Comparison of ENCODE assay signal across 18 mouse cellular contexts in genomic region chr12:55056703-55057102, GRCm38 (mm10).
"Had no signal": no experiment of that assay in that cellular context is flagged by ENCODE, and none has a peak within 500 bp of the region (broad histone marks: within the 10 kb centered on the region; RNA-seq: fewer than 3 reads in every experiment).

No protein-coding gene starts in this region.

- DNase-seq: lung, embryonic 14.5 days; lung, postnatal 10 days; lung, postnatal 4 days; midbrain, embryonic 14.5 days; retina, postnatal 1 day; right cerebral cortex, adult 18-20 months; right cerebral cortex, postnatal 25 days; right cerebral cortex, postnatal 4 days; spleen, adult 18-20 months; thymus, adult 18-20 months; thymus, postnatal 14 days; thymus, postnatal 36 days had no signal

- H3K4me2 ChIP-seq: lung, embryonic 14.5 days; midbrain, embryonic 12.5 days; neural tube, embryonic 13.5 days; neural tube, embryonic 15.5 days had no signal

- ATAC-seq: midbrain, embryonic 16.5 days had no signal

- H3K27me3 ChIP-seq: midbrain, embryonic 12.5 days; neural tube, embryonic 13.5 days; neural tube, embryonic 15.5 days had no signal

- H3K4me3 ChIP-seq: midbrain, embryonic 10.5 days; midbrain, embryonic 12.5 days; myocyte; neural tube, embryonic 13.5 days; neural tube, embryonic 15.5 days had no signal

- H3K9me3 ChIP-seq: midbrain, embryonic 10.5 days; midbrain, embryonic 12.5 days; neural tube, embryonic 13.5 days; neural tube, embryonic 15.5 days had no signal

- H3K9ac ChIP-seq: lung, embryonic 14.5 days; midbrain, embryonic 12.5 days; neural tube, embryonic 13.5 days; neural tube, embryonic 15.5 days had no signal

- H3K27ac ChIP-seq: midbrain, embryonic 10.5 days; midbrain, embryonic 12.5 days; neural tube, embryonic 13.5 days; neural tube, embryonic 15.5 days had no signal

- H3K4me1 ChIP-seq: midbrain, embryonic 10.5 days; midbrain, embryonic 12.5 days; neural tube, embryonic 13.5 days; neural tube, embryonic 15.5 days had no signal
